Mouse (Mus musculus) liver, embryonic 15.5 days (tissue): ENCODE results near the gene Ttll13. TPM values are rescaled to one million over a fixed set of nuclear protein-coding genes. Genes with fewer than 3 reads are reported as not detected.

Experiments used
- ATAC-seq: fragments of 200-750 bp; cut with Nextera tagmentation; 2 replicates; pipeline ENCODE4 v1.8.0; 2017; ENCODE audit warnings: moderate number of reproducible peaks, mild to moderate bottlenecking, moderate library complexity; ENCODE audit not compliant: insufficient read depth
- H3K27ac ChIP-seq: fragments of 300-500 bp; sonication (generic); replicated peaks from 2 replicates; pipeline ENCODE4 v1.5.1; 2015; ENCODE audit warnings: mild to moderate bottlenecking, inconsistent platforms
- H3K27me3 ChIP-seq: fragments of 300-500 bp; sonication (generic); 2 replicates; pipeline ENCODE4 v1.6.1; 2015; ENCODE audit warnings: mild to moderate bottlenecking, inconsistent platforms
- H3K36me3 ChIP-seq: fragments of 300-500 bp; sonication (generic); replicated peaks from 2 replicates; pipeline ENCODE4 v1.6.1; 2015; ENCODE audit warnings: moderate library complexity, mild to moderate bottlenecking, inconsistent platforms
- H3K4me1 ChIP-seq: fragments of 300-500 bp; sonication (generic); replicated peaks from 2 replicates; pipeline ENCODE4 v1.6.1; 2015; ENCODE audit warnings: inconsistent platforms
- H3K4me2 ChIP-seq: fragments of 300-500 bp; sonication (generic); 2 replicates; pipeline ENCODE4 v1.6.1; 2015; ENCODE audit warnings: moderate library complexity, mild to moderate bottlenecking, inconsistent platforms
- H3K4me3 ChIP-seq: fragments of 300-500 bp; sonication (generic); replicated peaks from 2 replicates; pipeline ENCODE4 v1.5.1; 2015; ENCODE audit warnings: mild to moderate bottlenecking, inconsistent platforms
- H3K9ac ChIP-seq: fragments of 300-500 bp; sonication (generic); 2 replicates; pipeline ENCODE4 v1.6.1; 2015; ENCODE audit warnings: moderate library complexity, mild to moderate bottlenecking, inconsistent platforms
- H3K9me3 ChIP-seq: fragments of 300-500 bp; sonication (generic); replicated peaks from 2 replicates; pipeline ENCODE4 v1.6.1; 2016; ENCODE audit warnings: inconsistent platforms
- WGBS: fragments of 180-500 bp; shearing (Covaris S2); methylation state at CpG from one replicate; pipeline ENCODE4 v1.1.7; 2015; ENCODE audit warnings: mixed read lengths; ENCODE audit not compliant: insufficient replicate concordance; 5-methylcytosine and 5-hydroxymethylcytosine counted together
- polyA plus RNA-seq: library from polyadenylated mRNA; unstranded; fragments of >200 nt; fragmentation: Nextera tagmentation; extraction: Ambion mirVana; gene quantifications from 2 replicates; pipeline ENCODE4 v1.2.1, GENCODE M21; 2015

The Ttll13 gene
- polyA plus RNA-seq, 1 experiment from 2014 or later, result 0.16 TPM

DNA sequence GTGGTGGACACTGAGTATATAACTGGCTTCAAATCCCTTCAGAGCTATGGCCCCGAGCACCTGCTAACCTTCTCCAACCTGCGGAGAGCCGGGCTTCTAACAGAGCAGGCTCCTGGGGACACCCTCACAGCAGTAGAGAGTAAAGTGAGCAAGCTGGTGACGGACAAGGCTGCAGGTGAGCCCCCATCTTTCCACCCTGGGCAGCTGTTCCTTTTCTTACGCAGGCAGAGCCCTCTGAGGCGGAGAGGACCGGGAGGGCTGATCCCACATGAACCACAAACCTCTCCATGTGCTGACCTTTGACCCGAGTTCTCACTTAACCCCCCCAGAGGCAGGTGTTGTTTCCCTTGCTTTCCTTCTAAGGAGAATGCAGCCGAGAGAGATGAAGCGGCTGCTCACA lies 41.6 kb downstream of the Ttll13 start:
- H3K4me3 ChIP-seq, result no peak overlapping the region
- no peak for ATAC-seq
- WGBS, result 72% methylated on average over 10 of the region's 10 CpGs
- H3K9me3 ChIP-seq, result no peaks in the 10 kb centered on the region
- H3K27me3 ChIP-seq, result no peaks in the 10 kb centered on the region
- H3K4me1 ChIP-seq, result peaks cover 31% of the 10 kb centered on the region
- H3K36me3 ChIP-seq, result peaks cover 61% of the 10 kb centered on the region
- no peak overlapping the region for H3K9ac ChIP-seq
- H3K4me2 ChIP-seq, result no peak overlapping the region
- no peak overlapping the region for H3K27ac ChIP-seq

GRCm38 (mm10) chr7:80294062-80294763 lies 48.0 kb downstream of the Ttll13 start, which contains the start of gene Prc1:
Prc1 (plus strand) TSS chr7:80294450.
- peak; percentile 99 for ATAC-seq
- Histone ChIP-seq H3K4me2 (peak within 1 kb of the TSS; percentile 68), H3K9ac (peak within 1 kb of the TSS; percentile 97), H3K4me3 (peak within 1 kb of the TSS; percentile 83), H3K4me1 (peaks cover 54% of the 10 kb centered on the region), H3K27me3 (no peaks in the 10 kb centered on the region), H3K36me3 (peaks cover 42% of the 10 kb centered on the region), H3K9me3 (no peaks in the 10 kb centered on the region), H3K27ac (peak within 1 kb of the TSS; percentile 95)
- WGBS, result under 1% methylated on average over 52 of the region's 52 CpGs

DNA sequence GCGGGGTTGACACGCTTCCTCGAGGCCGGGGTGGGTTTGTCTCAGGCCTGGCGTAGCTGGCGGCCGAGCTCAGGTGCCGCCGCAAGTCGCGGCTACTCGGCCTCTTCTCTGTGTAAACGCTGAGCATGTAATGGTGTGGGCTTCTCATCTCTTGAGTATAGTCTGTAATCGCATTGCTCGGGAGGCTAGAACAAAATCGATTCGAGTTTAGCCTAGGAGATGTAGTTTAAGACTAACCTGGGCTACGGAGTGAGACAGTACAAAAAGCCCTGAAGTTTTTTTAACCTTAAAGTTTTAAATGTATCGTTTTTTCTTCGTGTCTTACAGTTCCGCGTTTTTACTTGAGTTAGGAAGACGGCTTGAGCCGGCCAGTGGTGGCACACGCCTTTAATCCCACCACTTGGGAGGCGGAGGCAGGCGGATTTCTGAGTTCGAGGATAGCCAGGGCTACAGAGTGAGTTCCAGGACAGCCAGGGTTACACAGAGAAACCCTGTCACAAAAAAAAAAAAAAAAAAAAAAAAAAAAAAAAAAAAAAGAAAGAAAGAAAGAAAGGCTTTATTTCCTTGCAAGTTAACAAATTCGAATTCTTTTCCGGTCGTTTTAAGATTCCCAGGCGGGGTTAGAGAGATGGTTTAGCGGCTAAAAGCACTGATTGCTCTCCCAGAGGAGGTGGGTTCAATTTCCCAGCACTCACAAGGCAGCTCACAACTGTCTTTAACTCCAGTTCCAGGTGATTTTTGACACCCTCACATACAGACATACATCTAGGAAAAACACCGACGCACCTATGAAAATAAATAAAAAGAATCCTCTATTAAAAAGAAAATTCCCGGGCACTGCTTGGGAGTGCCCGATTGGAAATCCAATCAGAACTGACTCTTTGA lies 48.8 kb downstream of the Ttll13 start:
- 7% methylated on average over 37 of the region's 37 CpGs for WGBS

DNA sequence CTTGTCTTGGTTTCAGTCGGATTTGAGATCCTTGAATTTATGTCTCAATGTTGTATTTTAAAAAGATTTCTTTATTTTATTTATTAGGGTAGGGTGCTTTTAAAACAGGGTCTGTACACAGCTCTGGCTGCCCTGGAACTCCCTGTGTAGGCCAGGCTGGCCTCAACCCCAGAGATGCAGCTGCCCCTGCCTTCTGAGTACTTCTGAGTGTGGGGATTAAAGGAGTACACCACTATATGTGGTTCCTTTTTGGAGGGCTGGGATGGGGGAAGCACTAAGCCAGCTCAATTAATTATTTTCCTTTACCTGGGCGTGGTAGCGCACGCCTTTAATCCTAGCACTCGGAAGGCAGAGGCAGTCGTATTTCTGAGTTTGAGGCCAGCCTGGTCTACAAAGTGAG lies 50.3 kb downstream of the Ttll13 start:
- H3K4me1 ChIP-seq, result peaks cover 61% of the 10 kb centered on the region
- no peak for ATAC-seq
- H3K9ac ChIP-seq, result peak overlapping the region; percentile 97
- H3K27ac ChIP-seq, result peak overlapping the region; percentile 16; the same call in 1 of the 2 replicates
- H3K36me3 ChIP-seq, result peaks cover 57% of the 10 kb centered on the region
- peak overlapping the region; percentile 83 for H3K4me3 ChIP-seq
- no peaks in the 10 kb centered on the region for H3K27me3 ChIP-seq
- no peaks in the 10 kb centered on the region for H3K9me3 ChIP-seq
- H3K4me2 ChIP-seq, result peak overlapping the region; percentile 68
- 83% methylated on average over 6 of the region's 6 CpGs for WGBS

More for the DNA sequence above, 48.8 kb downstream of the Ttll13 start:
- peak overlapping the region; percentile 97 for H3K9ac ChIP-seq
- H3K36me3 ChIP-seq, result peaks cover 48% of the 10 kb centered on the region
- H3K27me3 ChIP-seq, result no peaks in the 10 kb centered on the region
- no peaks in the 10 kb centered on the region for H3K9me3 ChIP-seq
- H3K4me3 ChIP-seq, result peak overlapping the region; percentile 83
- H3K4me1 ChIP-seq, result peaks cover 61% of the 10 kb centered on the region
- peak overlapping the region; percentile 68 for H3K4me2 ChIP-seq
- ATAC-seq, result peak; percentile 54
- peak overlapping the region; percentile 95 for H3K27ac ChIP-seq

DNA sequence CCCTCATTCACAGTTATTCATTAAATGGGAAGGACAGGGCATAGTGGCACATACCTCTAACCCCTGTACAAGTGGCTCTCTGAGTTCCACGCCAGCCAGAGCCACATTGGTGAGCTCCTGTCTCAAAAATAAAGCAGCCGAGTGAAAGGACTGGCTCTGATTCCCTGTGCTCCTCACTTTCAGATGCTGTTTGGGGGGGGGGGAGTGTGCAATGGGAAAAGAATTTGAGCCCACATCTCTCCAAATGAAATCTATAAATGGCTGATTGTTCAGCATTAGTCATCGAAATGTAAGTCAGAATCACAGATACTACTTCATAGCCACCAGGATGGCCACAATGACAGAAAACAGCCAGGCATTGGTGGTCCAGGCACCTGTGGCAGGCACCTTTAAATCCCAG lies 50.9 kb downstream of the Ttll13 start:
- no peak overlapping the region for H3K27ac ChIP-seq
- peak overlapping the region; percentile 83 for H3K4me3 ChIP-seq
- WGBS, result 88% methylated on average over 3 of the region's 3 CpGs
- no peak for ATAC-seq
- peak overlapping the region; percentile 25; the same call in 1 of the 2 replicates for H3K9ac ChIP-seq
- peaks cover 59% of the 10 kb centered on the region for H3K4me1 ChIP-seq
- H3K9me3 ChIP-seq, result no peaks in the 10 kb centered on the region
- peak overlapping the region; percentile 68 for H3K4me2 ChIP-seq
- H3K36me3 ChIP-seq, result peaks cover 63% of the 10 kb centered on the region
- H3K27me3 ChIP-seq, result no peaks in the 10 kb centered on the region

- 0 out of 2 replicates have a peak overlapping the region, but pooled peaks have one; percentile 68 for H3K4me2 ChIP-seq
- peaks cover 43% of the 10 kb centered on the region for H3K4me1 ChIP-seq
- H3K9me3 ChIP-seq, result no peaks in the 10 kb centered on the region
- H3K27me3 ChIP-seq, result no peaks in the 10 kb centered on the region
- H3K27ac ChIP-seq, result no peak overlapping the region
- H3K36me3 ChIP-seq, result peaks cover 78% of the 10 kb centered on the region
- no peak overlapping the region; the same call in 1 of the 2 replicates for H3K4me3 ChIP-seq
- no peak for ATAC-seq
- H3K9ac ChIP-seq, result no peak overlapping the region
- 90% methylated on average over 4 of the region's 4 CpGs for WGBS
These were observed 52.6 kb downstream of the Ttll13 start for GRCm38 (mm10) chr7:80298754-80299153.

DNA sequence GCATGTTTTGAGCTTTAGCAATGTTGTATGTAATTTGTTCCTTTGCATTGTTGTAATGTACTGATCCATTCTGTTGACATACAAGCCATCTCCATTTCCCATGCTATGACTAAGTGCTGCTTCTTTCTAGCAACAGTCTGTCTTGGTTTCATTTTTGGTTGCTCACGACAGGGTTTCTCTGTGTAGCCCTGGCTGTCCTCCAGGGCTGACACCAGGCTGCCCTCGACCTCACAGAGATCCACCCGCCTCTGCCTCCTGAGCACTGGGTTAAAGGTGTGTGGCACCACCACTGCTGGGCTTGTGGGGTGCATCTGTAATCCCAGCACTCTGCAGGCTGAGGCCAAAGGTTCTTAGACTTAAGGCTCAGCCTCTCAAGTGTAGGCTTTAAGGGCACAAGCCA lies 53.4 kb downstream of the Ttll13 start:
- Histone ChIP-seq H3K9ac (no peak overlapping the region), H3K36me3 (peaks cover 86% of the 10 kb centered on the region), H3K4me3 (no peak overlapping the region), H3K27me3 (no peaks in the 10 kb centered on the region), H3K27ac (no peak overlapping the region), H3K4me2 (no peak overlapping the region), H3K4me1 (peaks cover 41% of the 10 kb centered on the region), H3K9me3 (no peaks in the 10 kb centered on the region)
- 81% methylated on average over 3 of the region's 3 CpGs for WGBS
- ATAC-seq, result no peak

GRCm38 (mm10) chr7:80301522-80301921 lies 55.3 kb downstream of the Ttll13 start:
- Histone ChIP-seq H3K9me3 (no peaks in the 10 kb centered on the region), H3K27ac (no peak overlapping the region), H3K36me3 (peaks cover 98% of the 10 kb centered on the region), H3K27me3 (no peaks in the 10 kb centered on the region), H3K9ac (no peak overlapping the region), H3K4me3 (no peak overlapping the region), H3K4me1 (peaks cover 33% of the 10 kb centered on the region), H3K4me2 (no peak overlapping the region)
- 83% methylated on average over 2 of the region's 2 CpGs for WGBS
- ATAC-seq, result no peak

DNA sequence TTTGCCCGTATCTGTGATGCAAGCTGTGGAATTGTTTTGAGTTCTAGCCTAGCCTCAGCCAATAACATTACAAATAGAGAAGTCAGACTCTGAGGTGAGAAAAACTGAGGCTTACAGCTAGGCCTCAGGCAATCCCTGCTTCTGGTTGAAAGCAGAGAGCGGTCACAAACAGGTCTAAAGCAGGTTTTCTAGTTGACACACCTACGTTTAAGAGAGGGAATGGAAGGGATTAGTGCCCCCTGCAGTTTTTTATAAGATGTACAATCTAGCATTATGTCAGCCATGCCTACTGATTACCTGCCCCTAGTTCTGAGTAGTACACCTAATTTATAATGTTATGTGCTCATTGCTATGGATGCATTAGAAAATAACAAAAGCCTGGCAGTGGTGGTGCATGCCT lies 61.6 kb downstream of the Ttll13 start:
- H3K4me2 ChIP-seq, result no peak overlapping the region
- H3K27ac ChIP-seq, result no peak overlapping the region
- no peak overlapping the region for H3K9ac ChIP-seq
- H3K4me1 ChIP-seq, result no peaks in the 10 kb centered on the region
- H3K4me3 ChIP-seq, result no peak overlapping the region
- H3K9me3 ChIP-seq, result no peaks in the 10 kb centered on the region
- 90% methylated on average over 3 of the region's 3 CpGs for whole genome bisulfite sequencing
- no peaks in the 10 kb centered on the region for H3K27me3 ChIP-seq
- peaks cover 100% of the 10 kb centered on the region for H3K36me3 ChIP-seq
- ATAC-seq, result no peak
